Mouse (Mus musculus) kidney, adult 2 months (tissue): ENCODE measurements around the gene Sh2d3c.

ENCODE experiments used
- CTCF ChIP-seq: fragments of 200-500 bp; conservative IDR thresholded peaks from 2 replicates; pipeline ENCODE4 v1.5.1; 2011; ENCODE audit warnings: low read depth, mild to moderate bottlenecking, control low read depth, low read length, moderate library complexity, mixed read lengths; ENCODE audit not compliant: insufficient read depth, insufficient read length
- POLR2A ChIP-seq: fragments of 200-500 bp; IDR thresholded peaks from one replicate; pipeline ENCODE4 v1.6.1; 2011; ENCODE audit warnings: low read depth, low read length, control low read depth

DNA sequence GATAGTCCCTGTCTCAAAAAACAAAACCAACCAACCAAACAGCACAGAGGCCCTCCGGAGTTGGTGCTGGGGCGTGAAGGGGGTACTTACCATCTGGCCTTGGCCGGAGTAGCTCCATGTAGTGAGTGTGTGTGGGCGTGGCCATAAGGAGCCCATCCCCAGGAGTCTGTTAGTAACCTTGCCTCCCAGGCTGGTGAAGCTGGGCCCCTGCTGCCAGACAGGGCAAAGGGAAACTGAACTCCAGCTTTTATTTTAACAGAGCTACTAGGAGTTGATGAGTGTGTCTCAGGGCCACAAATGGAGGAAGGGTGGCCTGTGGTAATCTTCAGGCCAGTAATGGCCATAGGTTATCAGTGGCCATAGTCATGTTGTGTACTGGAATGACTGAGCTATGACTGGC, 13.6 kb downstream of the Sh2d3c start:
- TF ChIP-seq POLR2A (no peak), CTCF (no peak)
